Mouse (Mus musculus) adrenal gland, postnatal 4 days (tissue): ENCODE results near the gene Acbd6. TPM values are rescaled to one million over a fixed set of nuclear protein-coding genes. Genes with fewer than 3 reads are reported as not detected.

Source experiments
- DNase-seq, 2 experiments: peaks; one replicate each; pipeline ENCODE4 v3.0.0; 2021 to 2022; ENCODE audit warnings: low spot score in 2 of 2, mixed read lengths in 2 of 2
- long read RNA-seq, 2 experiments: library from polyadenylated mRNA; stranded (forward); transcript quantifications; one replicate each; pipeline ENCODE4 v2.0.0; 2021
- total RNA-seq, 2 experiments: library from RNA; stranded (reverse); gene quantifications; 2 replicates each; pipeline ENCODE4 v1.2.3; 2021

Acbd6 gene
- total RNA-seq: 10 to 100 TPM; 90.1 to 95.7 TPM
- long read RNA-seq, experiment 1, full-length matches to known transcripts: 53 of 57 reads
- long read RNA-seq, experiment 1, partial matches to known transcripts: 0 of 57 reads
- long read RNA-seq, experiment 1, other reads (novel, unspliced or antisense): 4 of 57 reads
- long read RNA-seq, experiment 2, full-length matches to known transcripts: 59 of 65 reads
- long read RNA-seq, experiment 2, partial matches to known transcripts: 1 of 65 reads
- long read RNA-seq, experiment 2, other reads (novel, unspliced or antisense): 5 of 65 reads

DNA sequence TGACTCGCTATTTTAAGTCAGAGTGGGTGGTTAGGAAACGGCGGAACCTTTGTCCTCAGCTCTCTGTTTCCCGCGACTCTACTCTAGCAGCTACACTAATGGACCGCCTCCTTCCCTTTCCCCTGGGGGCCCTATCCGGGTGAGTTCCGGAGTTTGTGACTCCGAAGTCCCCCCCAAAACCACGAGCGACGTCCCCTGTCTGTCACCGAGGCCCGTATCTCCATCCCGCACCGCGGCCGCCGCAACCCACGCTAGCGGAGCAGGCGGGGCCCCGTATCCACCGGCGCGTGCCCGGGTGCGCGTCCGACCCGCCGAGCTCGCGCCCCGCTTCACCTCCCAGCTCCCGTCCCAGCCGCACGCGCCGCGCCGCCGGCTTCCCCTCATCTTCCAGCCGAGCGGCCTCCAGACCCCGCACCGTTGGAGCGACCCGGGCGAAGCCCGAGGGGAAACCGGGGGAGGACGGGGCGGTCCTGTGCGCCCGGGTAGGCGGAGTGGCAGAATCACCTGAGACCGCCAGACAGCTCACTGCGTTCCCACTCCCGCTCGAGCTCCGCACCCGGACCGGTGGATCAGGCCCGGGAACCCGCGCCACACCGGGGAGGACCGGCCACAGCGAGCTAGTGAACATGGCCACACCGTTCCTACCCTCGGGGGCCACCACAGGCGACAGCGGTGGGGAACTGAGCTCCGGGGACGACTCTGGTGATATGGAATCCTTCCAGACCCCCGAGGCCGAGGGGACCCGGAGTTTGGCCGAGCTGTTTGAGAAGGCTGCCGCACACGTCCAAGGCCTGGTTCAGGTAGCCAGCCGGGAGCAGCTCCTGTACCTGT, at the start of gene Acbd6:
Gene Acbd6 (plus strand): TSS at position 109 of the 831 bp plus-strand sequence.
- peak; percentile 46 to 48 for DNase-seq

DNA sequence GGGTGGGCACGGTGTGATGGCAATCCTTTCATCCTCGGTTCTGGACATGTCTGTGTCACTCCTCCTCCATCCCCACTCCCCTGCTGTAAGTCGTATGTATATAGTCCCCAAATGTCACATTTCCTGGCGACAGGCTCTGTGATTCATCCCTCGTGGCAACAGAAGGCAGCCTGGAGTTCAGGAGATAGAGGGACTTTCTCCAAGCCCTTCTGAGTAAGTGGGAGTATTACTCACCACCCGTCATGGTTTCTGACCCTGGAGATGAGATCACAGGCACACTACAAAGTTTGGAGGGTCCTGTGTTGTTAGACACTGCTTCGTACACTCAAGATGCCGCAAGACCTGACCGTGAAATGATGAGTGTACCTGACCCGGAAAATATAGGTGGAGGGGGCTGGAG, 47.7 kb upstream of the Acbd6 start:
- no peak for DNase-seq

DNA sequence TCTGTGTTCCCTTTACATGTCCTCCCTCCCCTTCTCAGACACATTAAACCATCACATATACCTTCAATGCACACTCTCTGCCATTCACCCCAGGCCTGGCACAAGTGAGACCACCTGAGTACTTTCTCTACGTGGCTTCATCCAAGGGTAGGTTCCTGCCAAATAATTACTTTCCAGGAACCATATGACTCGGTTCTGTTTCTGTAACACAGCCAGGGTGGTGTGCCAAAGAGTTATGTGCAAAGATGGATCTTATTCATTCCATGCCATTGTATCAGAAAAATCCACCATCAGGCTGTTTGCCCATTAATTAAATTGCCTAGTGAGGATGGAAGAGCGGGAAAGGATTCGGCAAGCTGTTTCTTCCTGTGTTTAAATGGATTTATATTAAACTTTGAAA, 42.1 kb upstream of the Acbd6 start:
- DNase-seq: no peak

DNA sequence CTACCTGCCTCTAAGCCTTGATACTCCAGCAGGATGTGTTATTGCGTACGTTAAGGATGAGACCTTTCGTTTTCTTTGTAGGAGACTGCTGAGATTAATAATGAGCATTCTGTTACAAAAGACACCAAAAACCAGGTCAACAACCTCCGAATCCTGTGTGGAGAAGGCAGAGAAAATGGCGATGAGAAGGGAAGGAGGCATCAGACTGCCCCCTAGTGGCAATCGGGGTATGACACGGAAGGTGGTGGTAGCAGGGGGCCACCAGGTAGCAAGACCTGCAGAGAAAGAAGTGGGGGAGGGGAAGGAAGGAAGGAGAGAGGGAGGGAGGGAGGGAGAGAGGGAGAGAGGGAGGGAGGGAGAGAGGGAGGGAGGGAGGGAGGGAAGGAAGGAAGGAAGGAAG, 41.3 kb upstream of the Acbd6 start:
- no peak for DNase-seq

DNA sequence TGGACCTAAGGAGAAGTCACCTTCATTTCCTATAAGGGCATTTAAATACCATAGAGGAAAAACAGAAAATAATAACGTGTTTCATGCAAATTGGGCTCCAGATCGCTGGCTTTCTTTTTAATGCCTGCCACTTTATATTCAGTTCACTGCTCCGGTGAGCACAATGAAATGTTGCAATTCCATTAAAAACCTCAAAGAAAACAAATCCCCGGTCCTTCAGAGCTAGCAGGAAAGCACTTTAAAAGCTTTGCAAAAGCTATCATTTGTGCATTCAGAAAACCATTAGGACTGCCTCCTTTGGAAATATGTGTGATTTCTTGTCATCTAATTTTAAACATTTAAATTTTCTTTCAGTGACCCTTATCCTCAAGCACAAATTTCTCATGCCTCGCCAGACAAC, 40.9 kb upstream of the Acbd6 start:
- no peak for DNase-seq

DNA sequence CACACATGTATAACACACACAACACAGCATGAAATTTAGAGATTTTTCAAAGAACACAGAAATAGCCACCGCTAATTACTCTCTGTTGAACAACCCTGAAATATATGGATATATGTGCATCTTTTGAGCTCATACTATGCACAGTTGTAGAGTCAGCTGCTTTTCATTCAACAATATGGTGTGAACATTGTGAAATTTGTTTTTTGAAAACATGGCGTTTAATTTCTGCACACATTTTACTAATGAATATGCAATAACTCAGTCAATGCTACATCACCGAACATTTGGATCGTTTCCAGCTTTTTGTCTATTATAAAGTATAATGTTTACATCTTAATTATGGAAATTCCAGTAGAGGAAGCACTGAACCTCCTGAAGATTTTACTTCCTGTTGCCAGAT, 37.6 kb upstream of the Acbd6 start:
- no peak for DNase-seq

DNA sequence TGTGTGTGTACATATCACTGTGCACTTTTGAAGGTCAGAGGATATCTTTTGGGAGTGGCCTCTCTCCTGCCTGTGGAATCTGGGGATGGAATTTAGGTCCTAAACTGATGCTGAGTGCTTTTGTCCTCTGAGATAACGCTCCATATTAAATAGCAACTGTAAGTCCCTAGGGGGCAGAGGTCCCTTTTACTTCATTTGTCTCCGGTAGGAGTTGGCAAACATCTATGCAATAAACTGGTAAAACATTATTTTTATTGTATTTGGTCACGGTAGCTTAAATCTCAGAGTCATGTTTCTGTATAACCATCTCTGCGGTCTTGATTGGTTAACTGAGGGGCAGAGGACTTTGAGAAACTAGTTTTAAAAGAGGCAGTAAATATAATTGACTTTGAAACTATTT, 35.4 kb upstream of the Acbd6 start:
- DNase-seq: no peak

DNA sequence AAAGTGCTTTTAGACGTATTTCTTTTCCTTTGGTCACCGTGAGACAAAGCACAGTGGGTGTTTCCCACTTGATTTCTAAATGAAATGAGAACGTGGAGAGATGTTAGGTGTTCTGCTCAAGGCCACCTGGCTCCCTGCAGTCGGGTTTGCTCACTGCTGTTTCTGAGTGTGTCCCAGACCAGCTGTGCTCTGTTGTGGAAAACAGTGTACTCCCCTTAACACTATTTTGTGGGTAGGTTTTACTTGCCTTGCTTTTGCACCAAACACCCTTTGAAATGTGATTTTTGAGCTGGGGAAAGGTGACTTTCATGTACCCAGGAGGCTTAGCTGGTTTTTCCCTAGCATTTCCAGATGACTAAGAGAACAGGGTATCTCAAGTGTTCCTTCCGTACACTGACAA, 31.7 kb upstream of the Acbd6 start:
- no peak for DNase-seq

DNA sequence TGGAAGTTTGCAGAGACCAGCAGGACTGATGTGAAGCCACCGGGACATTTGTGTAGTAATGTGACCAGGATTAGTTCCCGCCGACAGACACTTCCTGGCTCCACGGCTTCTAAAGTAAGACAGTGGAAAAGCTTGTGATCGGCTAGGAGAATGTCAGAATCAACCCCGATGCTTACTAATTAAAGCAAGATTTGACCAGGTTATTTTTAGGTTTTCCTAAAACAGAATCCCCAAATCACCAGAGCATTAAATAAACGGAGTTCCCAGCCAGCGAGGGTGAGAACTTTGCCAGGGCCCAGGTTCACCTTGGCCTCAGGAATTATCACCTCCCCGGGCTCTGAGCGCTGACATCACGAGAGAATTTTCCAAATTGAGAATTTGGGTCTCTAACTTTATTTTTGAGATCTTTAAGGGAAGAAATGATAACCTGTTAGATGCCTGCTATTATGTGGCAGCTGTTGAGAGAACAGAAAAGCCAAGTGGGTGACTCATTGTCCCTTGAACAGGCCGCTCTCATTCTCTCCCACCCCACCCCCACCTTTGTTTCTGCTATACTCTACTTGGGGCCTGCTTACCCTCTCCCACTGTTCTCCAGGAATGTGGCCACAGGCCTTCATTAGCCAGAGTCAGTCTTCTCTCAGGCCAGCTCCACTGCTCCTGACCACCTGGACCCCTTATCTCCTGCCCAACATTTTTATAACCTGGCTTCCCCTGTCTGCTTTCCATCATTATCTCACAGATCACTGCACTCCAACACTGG, 30.7 kb upstream of the Acbd6 start:
- DNase-seq: no peak

DNA sequence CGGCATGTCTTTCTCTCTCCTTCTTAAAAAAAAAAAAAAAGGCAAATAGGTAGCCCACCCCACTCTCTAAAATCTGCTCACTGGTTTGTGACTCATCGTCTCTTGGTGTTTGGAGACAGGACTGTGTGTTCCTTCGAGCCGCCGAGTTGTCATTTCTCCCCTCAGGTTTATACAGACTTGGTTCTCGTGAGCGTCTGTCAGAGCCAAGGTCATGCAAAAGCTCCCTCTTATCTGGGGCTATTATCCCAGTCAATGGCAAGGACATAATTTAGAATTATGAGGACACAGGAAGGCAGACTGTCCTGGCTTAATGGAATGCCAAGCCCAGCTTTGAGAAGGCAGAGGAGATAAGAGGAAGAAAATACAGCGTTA, 30.1 kb upstream of the Acbd6 start:
- DNase-seq: no peak

DNA sequence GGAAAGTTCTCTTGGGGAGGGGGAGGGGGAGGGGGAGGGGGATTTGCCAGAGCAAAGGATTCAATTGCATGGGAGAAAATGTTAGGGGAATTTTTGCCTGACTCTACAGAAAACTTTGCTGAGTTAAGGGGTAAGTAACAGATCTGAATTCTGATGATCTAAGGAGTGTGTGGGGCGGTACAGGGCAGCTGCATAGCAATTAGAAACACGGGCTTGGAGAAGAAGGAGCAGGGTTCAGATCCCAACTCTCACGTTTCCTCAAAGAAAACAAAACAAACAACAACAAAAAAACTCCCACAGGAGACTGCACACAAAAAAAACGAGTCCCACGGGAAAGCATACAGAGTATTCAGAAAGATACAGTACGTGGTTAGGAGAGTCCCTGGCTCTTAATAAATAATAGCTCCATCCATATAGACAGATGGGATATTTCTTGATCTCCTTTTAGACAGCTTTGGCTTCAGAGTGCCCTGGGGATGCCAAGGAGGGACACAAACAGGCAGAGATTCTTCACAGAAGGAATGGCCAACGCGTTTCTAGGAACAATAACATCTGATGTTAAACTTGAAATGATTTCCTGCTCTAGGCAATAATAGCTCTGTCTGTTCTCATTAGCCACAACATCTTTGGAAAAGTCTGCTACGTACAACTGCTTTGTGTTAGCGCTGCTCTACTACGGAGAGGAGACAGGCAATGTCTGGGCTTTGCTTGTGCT, 29.4 kb upstream of the Acbd6 start:
- no peak for DNase-seq

DNA sequence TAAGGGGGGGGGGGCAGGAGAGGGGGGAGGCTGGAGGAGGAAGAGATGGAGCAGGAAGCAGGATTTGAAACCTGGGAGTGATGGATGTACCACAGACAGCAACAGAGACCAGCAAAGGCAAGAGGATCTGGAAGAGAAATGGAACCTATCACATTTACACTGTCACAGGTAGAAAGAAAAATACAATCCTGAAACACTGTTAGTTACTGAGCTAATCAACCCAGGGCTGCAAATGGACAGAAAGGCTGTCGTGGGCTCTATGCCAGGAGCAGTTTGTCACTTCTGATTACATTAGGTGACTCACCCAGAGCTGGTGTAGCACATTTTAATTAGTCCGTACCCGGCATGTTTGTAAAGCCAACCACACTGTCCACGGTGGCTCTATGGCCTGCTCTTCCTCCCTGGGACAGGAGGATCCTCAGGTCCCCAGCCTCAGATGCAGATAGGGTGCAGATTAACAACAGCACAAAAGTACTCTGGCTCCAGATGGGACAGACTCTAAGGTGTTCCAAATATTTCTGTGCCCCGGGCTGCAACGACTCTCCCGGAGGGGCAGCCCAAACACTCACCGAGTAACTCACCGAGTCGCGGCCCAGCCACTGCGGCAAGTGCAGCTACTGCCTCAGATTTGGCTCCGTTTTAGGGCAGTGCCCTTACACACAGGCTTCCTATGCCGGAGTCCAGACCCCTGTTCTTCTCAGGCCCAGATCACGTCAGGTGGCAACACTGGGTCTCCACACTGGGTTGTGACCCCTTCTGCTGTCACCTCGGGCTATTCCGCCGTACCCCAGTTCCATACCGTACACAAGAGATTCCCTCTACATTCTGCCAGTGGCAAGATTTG, 28.6 kb upstream of the Acbd6 start:
- no peak for DNase-seq

DNA sequence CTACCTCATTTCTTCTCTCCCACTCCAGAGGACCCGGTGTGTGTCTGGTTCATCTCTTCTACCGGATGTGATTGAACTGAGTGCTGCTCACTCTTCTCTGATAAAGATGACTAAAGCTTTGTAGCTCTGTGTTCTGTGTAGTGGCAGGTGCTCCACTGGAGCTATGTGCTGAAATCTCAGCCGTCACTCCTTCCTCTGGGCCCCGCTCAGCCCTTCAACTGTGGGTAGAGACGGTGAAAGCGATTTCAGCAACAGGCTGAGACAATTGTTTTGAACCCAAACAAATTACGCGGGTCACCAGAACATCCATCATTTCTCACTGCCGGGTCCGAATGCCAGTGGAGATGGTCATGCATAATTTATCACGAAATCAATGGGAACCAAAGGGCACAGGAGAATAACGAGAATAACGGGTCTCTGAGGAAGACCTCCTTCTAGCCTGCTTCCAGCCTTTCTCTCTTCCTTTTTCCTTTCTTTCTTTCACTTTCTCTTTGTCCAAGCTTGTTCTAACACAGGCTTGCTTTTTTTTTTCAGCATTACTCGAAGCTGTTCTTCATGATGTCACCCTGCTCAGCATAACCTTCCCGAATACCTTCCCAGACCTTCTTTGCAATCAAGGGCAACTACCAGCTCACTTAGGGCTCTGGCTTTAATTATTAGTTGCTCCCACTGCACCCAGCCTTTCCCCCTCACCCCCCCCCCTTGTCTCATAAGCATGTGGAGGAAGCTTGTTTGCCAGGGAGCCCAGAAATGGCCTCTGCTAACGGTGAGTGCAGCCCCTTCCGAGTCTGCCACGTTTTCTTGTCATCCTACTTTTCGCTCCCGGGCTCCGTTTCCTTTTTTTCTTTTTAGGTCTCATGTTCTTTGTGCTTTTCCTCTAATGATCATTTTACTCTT, 27.1 kb upstream of the Acbd6 start:
- DNase-seq: no peak

DNA sequence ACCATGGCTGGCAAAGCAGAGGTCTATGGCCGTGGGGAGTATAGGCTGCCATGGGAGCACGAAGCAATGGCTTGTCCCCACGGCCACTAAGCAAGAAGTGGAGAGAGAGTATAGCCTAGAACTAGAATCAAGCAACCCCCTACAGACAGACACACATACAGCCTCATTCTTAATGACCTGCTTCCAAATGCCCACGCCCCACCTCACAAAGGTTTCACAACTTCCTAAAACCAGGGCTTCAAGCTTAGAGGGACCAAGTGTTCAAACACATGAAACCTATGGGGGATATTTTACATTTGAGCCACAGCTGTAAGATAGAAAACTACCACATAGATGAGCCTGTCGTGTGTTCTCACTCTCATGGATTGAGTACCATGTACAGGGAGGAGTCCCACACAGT, 25.5 kb upstream of the Acbd6 start:
- DNase-seq: no peak

DNA sequence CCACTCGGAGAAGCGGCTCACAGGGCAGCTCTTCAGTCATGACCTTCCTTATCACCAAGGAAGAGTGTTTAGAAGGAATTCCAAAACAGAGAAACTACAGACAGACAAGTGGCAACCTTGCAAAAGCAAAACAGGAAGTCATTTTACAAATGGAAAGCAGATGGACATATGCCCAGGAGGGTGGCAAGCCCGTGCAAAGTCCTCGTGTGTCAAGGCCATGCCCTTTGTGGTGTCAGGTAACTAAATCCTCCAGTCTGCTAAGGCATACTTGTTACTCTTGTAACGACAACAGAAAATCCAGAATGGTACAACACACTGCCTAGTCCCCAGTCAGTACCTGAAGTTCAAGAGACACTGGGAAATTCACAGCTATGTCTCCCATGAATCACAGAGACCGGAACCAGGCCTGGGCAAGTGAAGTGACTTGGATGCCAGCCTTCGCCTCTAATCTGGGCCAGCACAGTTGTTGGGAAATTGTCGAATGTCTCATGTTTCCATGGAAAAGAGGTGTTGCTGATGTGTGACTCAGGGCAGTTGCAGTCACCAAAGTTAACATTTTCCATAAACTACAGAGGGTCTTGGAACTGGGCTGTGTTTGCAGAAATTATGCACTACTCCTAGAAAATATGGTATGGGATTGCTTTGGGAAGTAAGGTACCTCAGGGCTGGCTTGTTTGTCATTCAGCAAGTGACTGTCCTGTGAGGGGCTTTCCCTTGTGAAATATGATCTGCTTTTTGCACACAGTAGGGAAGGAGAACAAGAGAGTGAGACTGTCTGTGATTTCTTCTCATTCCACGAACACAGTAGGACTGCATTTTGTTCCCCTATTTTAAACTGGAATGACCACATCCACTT, 24.9 kb upstream of the Acbd6 start:
- no peak for DNase-seq

DNA sequence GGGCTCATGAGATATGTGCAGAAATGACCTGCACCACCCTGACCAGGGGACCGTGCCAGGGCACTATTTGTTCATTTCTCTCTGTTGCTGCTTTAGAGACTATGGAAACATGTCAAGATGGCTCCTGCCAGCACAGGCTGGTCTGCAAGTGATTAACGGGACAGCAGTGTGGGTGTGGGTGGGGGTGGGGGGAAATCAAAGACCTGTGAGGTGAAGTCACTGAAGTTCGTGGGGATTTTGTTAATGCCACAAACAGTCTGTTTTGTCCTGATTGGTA, 24.3 kb upstream of the Acbd6 start:
- DNase-seq: no peak

DNA sequence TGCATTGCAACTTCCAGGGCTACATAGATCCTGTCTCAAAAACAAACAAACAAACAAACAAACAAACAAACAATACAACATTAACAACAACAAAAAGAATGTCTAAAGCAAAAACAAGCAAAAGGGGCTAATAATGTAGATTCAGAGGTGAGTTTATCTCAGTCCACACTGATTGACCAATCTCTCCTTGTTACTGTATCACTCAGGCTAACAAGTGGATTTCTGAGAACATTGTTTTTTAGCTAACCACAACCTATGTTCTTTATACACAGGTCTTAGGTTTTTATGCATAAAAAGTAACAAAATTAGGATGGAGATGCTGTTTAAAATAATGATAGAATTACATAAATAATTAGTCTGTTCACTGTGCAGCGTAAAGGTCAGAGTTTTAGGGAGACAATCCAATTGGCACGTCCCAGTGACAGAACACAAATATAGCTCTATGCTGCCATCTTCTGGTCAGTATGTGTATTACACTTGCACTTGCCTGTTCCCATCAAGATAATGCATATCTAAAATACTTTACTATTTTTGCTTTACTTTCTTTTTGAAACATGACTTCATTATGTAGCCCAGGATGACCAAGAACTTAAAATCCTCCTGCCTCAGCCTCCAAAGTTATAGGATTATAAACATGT, 20.8 kb upstream of the Acbd6 start:
- no peak for DNase-seq

DNA sequence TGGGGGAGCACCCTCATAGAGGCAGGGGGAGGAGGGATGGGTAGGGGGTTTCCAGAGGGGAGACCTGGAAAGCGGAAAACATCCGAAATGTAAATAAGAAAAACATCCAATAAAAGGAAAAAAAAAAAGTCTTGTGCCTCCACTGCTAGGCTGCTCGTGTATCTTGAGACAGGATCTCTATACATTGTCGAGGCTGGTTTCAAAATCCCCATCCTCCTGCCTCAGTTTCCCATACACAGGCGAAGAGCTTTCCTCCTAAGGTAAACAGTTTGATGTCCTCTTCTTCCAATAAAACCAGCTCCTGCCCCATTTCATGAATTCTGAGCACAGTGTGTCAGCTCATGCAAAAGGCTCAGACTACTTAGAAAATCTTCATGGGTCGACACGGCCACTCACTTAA, 19.9 kb upstream of the Acbd6 start:
- DNase-seq: no peak
